Mouse (Mus musculus) spleen, postnatal 36 days (tissue): Measurements from ENCODE around the gene Tsc22d2.
"Not testable (repeated sequence)": the region's sequence is repeated elsewhere in the genome, so short reads cannot be mapped to it uniquely, and the experiment has no call there.

ENCODE experiments used
- DNase-seq, 2 experiments: peaks; one replicate each; pipeline ENCODE4 v3.0.0; 2022; ENCODE audit warnings: low spot score in 2 of 2, mixed read lengths in 1 of 2

The Tsc22d2 gene

DNA sequence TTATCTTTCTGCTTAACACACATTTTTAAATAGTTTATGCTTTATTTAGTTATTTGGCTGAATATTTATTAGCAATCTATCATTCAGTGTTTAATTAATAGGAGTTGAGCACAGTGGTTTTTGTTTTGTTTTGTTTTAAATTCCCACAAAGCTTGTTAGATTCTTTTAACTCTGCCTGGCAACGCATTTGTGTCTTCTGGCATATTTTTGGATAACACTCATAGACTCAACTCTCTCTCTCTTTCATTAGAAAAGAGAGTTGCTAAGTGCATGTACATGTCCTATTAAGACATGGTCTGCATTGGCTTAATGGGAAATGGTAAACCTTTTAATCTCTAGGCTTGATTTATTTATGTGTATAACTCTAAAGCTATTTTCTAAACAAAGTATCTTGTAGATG lies 14.3 kb downstream of the Tsc22d2 start:
- DNase-seq, result no peak

- no peak for DNase-seq
These were observed 19.9 kb downstream of the Tsc22d2 start for GRCm38 (mm10) chr3:58434414-58434813.

GRCm38 (mm10) chr3:58448230-58448629 lies 33.7 kb downstream of the Tsc22d2 start:
- peak in 1 of 2 experiments; percentile 5 for DNase-seq

DNA sequence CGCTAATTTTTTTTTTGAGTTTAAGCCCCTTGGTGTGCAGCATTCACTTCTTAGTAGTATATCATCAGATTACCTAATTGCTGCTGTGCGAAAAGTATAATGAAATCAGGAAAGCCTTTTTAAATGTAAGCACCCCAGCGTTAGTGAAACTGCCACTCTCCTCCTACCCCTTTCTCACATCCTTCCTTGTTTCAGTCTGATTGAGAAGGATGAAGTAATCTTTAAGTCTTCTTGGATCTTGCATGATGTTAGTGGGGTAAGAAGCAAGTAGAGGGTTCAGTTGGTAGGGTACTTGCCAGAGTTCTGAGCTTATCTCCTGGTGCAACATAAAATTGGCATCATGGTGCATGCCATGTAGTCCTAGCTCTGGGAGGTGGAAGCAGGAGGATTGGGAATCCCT lies 35.0 kb downstream of the Tsc22d2 start:
- no peak for DNase-seq

- no peak for DNase-seq
These were observed 40.1 kb downstream of the Tsc22d2 start for GRCm38 (mm10) chr3:58454414-58455205.

- DNase-seq, result no peak
These were observed 40.7 kb downstream of the Tsc22d2 start for GRCm38 (mm10) chr3:58455255-58455654.

GRCm38 (mm10) chr3:58469655-58470437 lies 55.3 kb downstream of the Tsc22d2 start:
- DNase-seq, result peak in 1 of 2 experiments; percentile 6

DNA sequence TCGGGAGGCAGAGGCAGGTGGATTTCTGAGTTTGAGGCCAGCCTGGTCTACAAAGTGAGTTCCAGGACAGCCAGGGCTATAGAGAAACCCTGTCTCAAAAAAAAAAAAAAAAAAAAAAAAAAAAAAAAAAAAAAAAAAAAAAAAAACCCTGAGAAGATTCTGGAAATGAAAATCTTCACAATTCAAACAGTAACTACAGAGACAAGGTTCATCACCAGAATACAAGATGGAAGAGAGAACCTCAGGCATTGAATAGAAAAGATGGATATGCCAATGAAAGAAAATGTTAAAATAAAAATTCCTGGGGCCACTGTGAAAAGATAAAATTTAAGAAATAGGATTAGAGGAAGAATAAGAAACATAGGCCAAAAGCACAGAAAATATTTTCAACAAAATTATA lies 60.8 kb downstream of the Tsc22d2 start:
- not testable (repeated sequence) for DNase-seq

- DNase-seq, result no peak
These were observed 64.4 kb downstream of the Tsc22d2 start for GRCm38 (mm10) chr3:58478755-58479455.

DNA sequence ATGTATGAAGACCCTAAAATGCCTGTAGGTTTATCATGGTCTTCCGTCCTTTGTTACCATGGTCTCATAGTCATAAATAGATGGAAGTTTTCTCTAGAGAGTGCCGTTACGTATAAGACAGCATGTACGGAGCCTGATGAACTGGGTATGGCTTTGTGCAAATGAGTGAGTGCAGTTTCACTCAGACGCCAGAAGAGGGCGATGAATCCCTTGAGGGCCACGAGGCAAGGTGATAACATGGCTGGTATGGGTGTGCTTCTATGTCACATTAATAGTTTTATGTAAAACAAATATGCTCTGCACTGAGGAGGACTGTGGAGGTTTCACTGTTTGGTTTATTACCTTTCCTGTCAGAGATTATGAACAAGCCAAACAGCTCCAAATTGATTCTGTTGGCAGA lies 71.4 kb downstream of the Tsc22d2 start:
- DNase-seq, result peak in 1 of 2 experiments; percentile 17

- DNase-seq, result no peak
These were observed 72.6 kb downstream of the Tsc22d2 start for GRCm38 (mm10) chr3:58487121-58487520.

- DNase-seq, result no peak
These were observed 73.7 kb downstream of the Tsc22d2 start for GRCm38 (mm10) chr3:58487999-58488775.

DNA sequence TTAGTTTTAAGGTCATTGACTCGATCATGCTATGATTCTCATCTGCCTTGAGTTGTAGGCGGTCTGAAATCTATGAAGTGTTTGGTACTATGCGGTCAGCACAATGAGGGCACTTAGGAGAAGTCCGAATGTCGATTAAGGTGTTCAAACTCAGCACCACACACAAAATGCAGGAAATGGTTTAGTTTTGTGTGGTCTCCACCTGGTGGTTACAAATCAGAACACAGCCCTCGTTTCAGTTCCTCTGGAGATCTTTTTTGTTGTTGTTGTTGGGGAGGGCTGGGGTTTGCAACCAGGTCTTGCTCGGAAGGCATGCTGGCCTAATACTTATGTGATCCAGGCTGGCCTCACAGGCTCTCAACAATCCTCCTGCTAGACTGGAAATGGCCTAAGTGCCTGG lies 76.3 kb downstream of the Tsc22d2 start:
- peak; percentile 37 to 41 for DNase-seq

DNA sequence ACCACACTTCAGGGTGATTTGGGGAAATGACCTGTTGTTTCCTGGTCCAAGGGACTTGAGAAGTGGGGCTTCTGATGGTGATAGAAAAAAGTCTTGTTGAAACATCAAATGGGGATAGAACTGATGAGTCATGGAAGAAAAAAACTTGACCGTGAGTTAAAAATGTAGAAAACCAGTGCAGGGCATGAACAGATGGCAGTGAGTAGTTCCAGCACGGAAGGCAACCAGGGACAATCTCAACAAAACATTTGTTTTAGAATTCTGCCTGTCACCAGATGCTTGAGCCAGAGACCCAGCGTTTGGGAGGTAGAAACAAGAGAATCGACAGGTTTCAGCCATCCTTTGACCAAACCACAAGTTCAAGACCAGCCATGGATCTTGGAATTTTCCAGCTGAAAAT lies 79.1 kb downstream of the Tsc22d2 start:
- no peak for DNase-seq

GRCm38 (mm10) chr3:58501961-58502360 lies 87.4 kb downstream of the Tsc22d2 start:
- peak; percentile 69 to 71 for DNase-seq

DNA sequence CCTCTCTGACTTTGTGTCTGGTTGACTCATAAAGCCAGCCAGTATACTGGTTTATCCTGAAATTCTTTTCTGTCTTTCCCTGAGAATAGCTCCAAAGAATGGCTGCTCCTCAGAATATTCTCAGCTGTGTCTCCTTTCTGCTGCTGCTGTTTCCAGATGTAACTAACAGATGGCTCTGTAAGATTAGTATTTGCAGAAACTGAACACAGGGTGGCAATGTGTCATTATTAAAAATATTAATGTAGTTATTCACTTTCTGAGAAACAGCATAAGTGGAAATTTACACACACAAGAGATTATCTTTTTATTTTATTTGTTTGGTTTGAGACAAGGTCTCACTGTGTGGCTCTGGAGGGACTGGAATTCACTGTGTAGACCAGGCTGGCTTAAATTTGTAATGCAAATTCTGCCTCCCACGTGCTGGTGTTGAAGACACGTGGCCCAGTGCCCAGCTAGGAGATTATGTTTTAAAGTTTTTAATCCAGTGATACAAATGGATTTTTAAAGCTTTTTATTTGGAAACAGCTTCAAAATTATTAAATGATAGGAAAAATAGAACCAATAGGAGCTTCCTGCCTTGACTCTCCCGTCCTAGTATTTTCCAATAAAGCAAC lies 89.3 kb downstream of the Tsc22d2 start:
- DNase-seq, result no peak

GRCm38 (mm10) chr3:58504676-58505075 lies 90.2 kb downstream of the Tsc22d2 start:
- DNase-seq, result no peak

- DNase-seq, result peak; percentile 47 to 69
These were observed 93.7 kb downstream of the Tsc22d2 start for GRCm38 (mm10) chr3:58508020-58508750.

DNA sequence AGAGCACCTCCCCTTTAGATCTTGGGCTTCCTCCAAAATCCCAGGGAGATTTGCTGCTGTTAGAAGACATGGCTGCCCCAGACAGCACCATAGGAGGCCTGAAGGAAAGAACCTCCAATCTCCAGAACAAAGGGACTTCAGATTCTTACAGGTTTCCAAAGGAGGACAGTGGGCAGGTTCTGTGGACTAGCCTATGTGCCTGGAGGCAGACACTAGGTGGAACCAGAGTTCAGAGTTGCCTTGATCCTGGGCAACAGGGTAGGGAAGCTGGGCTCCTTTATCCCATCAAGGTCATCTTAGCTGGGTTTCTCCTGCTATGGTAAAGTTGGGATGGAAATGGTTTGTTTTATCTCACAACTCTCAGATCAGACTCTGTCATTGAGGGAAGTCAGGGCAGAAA lies 97.1 kb downstream of the Tsc22d2 start:
- peak in 1 of 2 experiments; percentile 47 for DNase-seq

DNA sequence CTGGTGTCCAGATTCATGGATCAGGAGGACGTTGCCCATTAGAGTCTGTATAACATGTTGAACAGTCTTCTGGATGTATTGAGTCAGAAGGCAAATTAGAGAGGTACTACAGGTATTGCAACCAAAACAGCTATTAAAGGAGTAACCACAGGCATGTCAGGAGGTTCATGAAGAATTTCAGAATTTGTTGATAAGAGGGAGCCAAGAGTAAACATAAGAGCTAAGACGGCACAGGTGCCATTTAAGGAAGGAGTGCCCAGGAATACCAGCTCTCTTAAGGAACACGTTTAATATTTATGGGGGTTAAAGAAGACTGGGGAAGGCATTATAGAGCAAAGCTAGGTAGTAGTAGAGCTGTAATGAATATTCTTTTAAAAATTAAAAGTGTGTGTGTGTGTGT lies 98.2 kb downstream of the Tsc22d2 start:
- DNase-seq, result no peak
